Mouse (Mus musculus) C2C12 (cell line): ENCODE data around the gene Tbc1d20.

ENCODE experiments used
- CEBPB ChIP-seq: IDR thresholded peaks from one replicate; pipeline ENCODE4 v1.6.1; 2011; ENCODE audit warnings: low read depth, mild to moderate bottlenecking, control low read depth, moderate library complexity
- CTCF ChIP-seq: IDR thresholded peaks from one replicate; pipeline ENCODE4 v1.5.1; 2011; ENCODE audit not compliant: control insufficient read depth, insufficient read depth, insufficient read length
- FOSL1 ChIP-seq: IDR thresholded peaks from one replicate; pipeline ENCODE4 v1.8.0; 2011; ENCODE audit warnings: mild to moderate bottlenecking, low read length; ENCODE audit not compliant: poor library complexity, insufficient read depth, severe bottlenecking
- MAX ChIP-seq: IDR thresholded peaks from one replicate; pipeline ENCODE4 v1.6.1; 2011; ENCODE audit warnings: mild to moderate bottlenecking, control low read depth
- MYOD1 ChIP-seq: IDR thresholded peaks from one replicate; pipeline ENCODE4 v1.6.1; 2011; ENCODE audit warnings: low read depth; ENCODE audit not compliant: control insufficient read depth, insufficient read length
- MYOG ChIP-seq: IDR thresholded peaks from one replicate; pipeline ENCODE4 v1.6.1; 2011; ENCODE audit not compliant: control insufficient read depth, insufficient read length; ENCODE audit errors: extremely low read depth
- USF1 ChIP-seq: IDR thresholded peaks from one replicate; pipeline ENCODE4 v1.6.1; 2011; ENCODE audit warnings: low read depth, mild to moderate bottlenecking, control low read depth, moderate library complexity

DNA sequence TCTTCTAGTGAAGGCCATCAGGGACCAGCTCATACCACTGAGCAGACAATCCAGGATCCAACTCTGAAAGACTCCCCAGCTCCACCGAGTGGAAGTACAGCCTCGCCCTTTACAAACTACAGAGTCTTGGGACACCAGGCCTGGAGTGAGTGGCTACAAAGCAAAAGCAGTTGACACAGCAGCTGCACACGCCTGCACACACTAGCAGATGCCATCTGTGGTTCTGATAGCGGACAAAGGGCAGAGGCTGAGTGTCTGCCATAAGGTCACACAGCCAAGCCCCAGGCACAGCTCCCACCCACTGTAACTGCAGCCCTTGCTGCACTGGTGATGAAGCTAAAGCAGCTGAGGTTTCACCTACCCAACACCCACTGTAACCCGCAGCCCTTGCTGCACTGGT, 27.9 kb downstream of the Tbc1d20 start:
- no peak for TF ChIP-seq MYOG
- TF ChIP-seq CTCF = no peak
- TF ChIP-seq USF1 = no peak
- no peak for TF ChIP-seq MYOD1
- no peak for TF ChIP-seq MAX
- TF ChIP-seq FOSL1 = no peak
- TF ChIP-seq CEBPB = no peak
